Mouse (Mus musculus) embryonic facial prominence, embryonic 13.5 days (tissue): ENCODE data around the gene Eif2b4. TPM values are rescaled to one million over a fixed set of nuclear protein-coding genes. Genes with fewer than 3 reads are reported as not detected.
A peak's percentile ranks its signal among the peaks of the same experiment; 100 is the strongest.

ENCODE experiments used
- ATAC-seq: fragments of 200-750 bp; cut with Nextera tagmentation; 2 replicates; pipeline ENCODE4 v1.8.0; 2017; ENCODE audit warnings: low read depth; ENCODE audit not compliant: insufficient number of reproducible peaks, insufficient read depth, low FRiP score, low TSS enrichment
- H3K27ac ChIP-seq: fragments of 300-500 bp; sonication (generic); 2 replicates; pipeline ENCODE4 v1.5.1; 2015; ENCODE audit warnings: moderate library complexity, mild to moderate bottlenecking, inconsistent platforms
- H3K27me3 ChIP-seq: fragments of 300-500 bp; sonication (generic); 2 replicates; pipeline ENCODE4 v1.6.1; 2015; ENCODE audit warnings: mild to moderate bottlenecking, inconsistent platforms
- H3K36me3 ChIP-seq: fragments of 300-500 bp; sonication (generic); 2 replicates; pipeline ENCODE4 v1.6.1; 2015; ENCODE audit warnings: mild to moderate bottlenecking, inconsistent platforms
- H3K4me1 ChIP-seq: fragments of 300-500 bp; sonication (generic); 2 replicates; pipeline ENCODE4 v1.6.1; 2015; ENCODE audit warnings: inconsistent platforms
- H3K4me2 ChIP-seq: fragments of 300-500 bp; sonication (generic); 2 replicates; pipeline ENCODE4 v1.6.1; 2015; ENCODE audit warnings: moderate library complexity, mild to moderate bottlenecking, inconsistent platforms
- H3K4me3 ChIP-seq: fragments of 300-500 bp; sonication (generic); 2 replicates; pipeline ENCODE4 v1.5.1; 2015; ENCODE audit warnings: mild to moderate bottlenecking, inconsistent platforms
- H3K9ac ChIP-seq: fragments of 300-500 bp; sonication (generic); 2 replicates; pipeline ENCODE4 v1.6.1; 2015; ENCODE audit warnings: mild to moderate bottlenecking, inconsistent platforms
- H3K9me3 ChIP-seq: fragments of 300-500 bp; sonication (generic); 2 replicates; pipeline ENCODE4 v1.6.1; 2016; ENCODE audit warnings: inconsistent platforms
- WGBS: fragments of 180-500 bp; shearing (Covaris S2); methylation state at CpG from one replicate; pipeline ENCODE4 v1.1.7; 2015; ENCODE audit warnings: mixed read lengths; 5-methylcytosine and 5-hydroxymethylcytosine counted together
- polyA plus RNA-seq: library from polyadenylated mRNA; unstranded; fragments of >200 nt; fragmentation: Nextera tagmentation; extraction: Ambion mirVana; gene quantifications from 2 replicates; pipeline ENCODE4 v1.2.1, GENCODE M21; 2015

Gene Eif2b4
- polyA plus RNA-seq, 1 experiment from 2014 or later: 71.2 TPM

- Histone ChIP-seq H3K36me3 (peaks cover 76% of the 10 kb centered on the region), H3K9me3 (peaks cover 6% of the 10 kb centered on the region), H3K27me3 (no peaks in the 10 kb centered on the region), H3K4me2 (no peak overlapping the region), H3K4me3 (no peak overlapping the region), H3K4me1 (peaks cover 36% of the 10 kb centered on the region), H3K27ac (no peak overlapping the region), H3K9ac (no peak overlapping the region)
- ATAC-seq: no peak
- 84% methylated on average over 5 of the region's 5 CpGs for WGBS
Observed at GRCm38 (mm10) chr5:31198616-31199320, 5.5 kb upstream of the Eif2b4 start.

- no peak overlapping the region for H3K9ac ChIP-seq
- no peak overlapping the region for H3K4me2 ChIP-seq
- H3K4me1 ChIP-seq: peaks cover 36% of the 10 kb centered on the region
- H3K9me3 ChIP-seq: peaks cover 6% of the 10 kb centered on the region
- no peak overlapping the region for H3K27ac ChIP-seq
- 84% methylated on average over 9 of the region's 9 CpGs for WGBS
- H3K27me3 ChIP-seq: no peaks in the 10 kb centered on the region
- no peak for ATAC-seq
- no peak overlapping the region for H3K4me3 ChIP-seq
- H3K36me3 ChIP-seq: peaks cover 70% of the 10 kb centered on the region
Observed at GRCm38 (mm10) chr5:31198170-31198569, 4.9 kb upstream of the Eif2b4 start.

GRCm38 (mm10) chr5:31197072-31197471 is 3.8 kb upstream of the Eif2b4 start:
- H3K9ac ChIP-seq: no peak overlapping the region
- H3K9me3 ChIP-seq: peaks cover 6% of the 10 kb centered on the region
- ATAC-seq: no peak
- H3K36me3 ChIP-seq: peaks cover 62% of the 10 kb centered on the region
- no peak overlapping the region for H3K4me2 ChIP-seq
- no peaks in the 10 kb centered on the region for H3K27me3 ChIP-seq
- H3K4me3 ChIP-seq: no peak overlapping the region
- H3K4me1 ChIP-seq: peaks cover 30% of the 10 kb centered on the region
- 91% methylated on average over 12 of the region's 12 CpGs for WGBS
- H3K27ac ChIP-seq: no peak overlapping the region

DNA sequence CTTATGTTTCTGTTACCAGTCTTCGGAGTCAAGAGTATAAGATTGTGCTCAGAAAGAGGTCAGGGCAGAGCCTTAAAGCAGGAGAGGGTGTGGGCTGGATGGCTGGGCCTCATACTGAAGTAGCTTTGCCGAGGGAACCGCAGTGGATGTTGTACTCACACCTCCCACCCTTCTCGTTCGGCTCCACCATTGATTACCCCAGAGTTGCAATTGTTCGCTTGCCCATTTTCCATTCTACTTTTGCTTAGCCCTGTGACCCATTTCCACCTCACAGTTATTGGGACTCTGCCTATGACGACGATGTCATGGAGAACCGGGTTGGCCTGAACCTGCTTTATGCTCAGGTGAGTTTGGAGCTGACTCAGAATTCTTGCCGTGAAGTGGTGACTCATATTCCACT is 3.0 kb upstream of the Eif2b4 start:
- Histone ChIP-seq H3K9me3 (peaks cover 6% of the 10 kb centered on the region), H3K9ac (no peak overlapping the region), H3K27me3 (no peaks in the 10 kb centered on the region), H3K4me1 (peaks cover 36% of the 10 kb centered on the region), H3K36me3 (peaks cover 65% of the 10 kb centered on the region), H3K4me2 (no peak overlapping the region), H3K27ac (no peak overlapping the region), H3K4me3 (no peak overlapping the region)
- WGBS: 95% methylated on average over 10 of the region's 10 CpGs
- ATAC-seq: no peak

DNA sequence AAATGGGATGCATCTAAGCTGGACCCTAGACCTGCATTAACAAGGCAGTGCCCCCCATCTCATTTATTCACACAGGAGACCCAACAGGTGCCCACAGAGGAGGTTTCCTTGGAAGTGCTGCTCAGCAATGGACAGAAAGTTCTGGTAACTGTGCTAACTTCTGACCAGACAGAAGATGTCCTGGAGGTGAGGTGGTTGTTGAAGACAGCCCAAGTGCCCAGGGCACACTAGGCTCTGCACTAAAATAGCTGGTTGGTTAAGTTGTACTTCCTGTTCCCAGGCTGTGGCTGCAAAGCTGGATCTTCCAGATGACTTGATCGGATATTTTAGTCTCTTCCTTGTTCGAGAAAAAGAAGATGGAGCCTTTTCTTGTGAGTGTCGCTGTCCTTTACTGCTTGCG is 2.4 kb upstream of the Eif2b4 start:
- Histone ChIP-seq H3K9me3 (peaks cover 6% of the 10 kb centered on the region), H3K4me2 (no peak overlapping the region), H3K27me3 (no peaks in the 10 kb centered on the region), H3K4me1 (peaks cover 31% of the 10 kb centered on the region), H3K27ac (no peak overlapping the region), H3K4me3 (no peak overlapping the region), H3K9ac (no peak overlapping the region), H3K36me3 (peaks cover 69% of the 10 kb centered on the region)
- ATAC-seq: no peak
- whole genome bisulfite sequencing: 92% methylated on average over 4 of the region's 4 CpGs

GRCm38 (mm10) chr5:31194486-31195485 is 1.6 kb upstream of the Eif2b4 start:
- H3K27me3 ChIP-seq: no peaks in the 10 kb centered on the region
- H3K4me2 ChIP-seq: peak overlapping the region; percentile 83
- H3K36me3 ChIP-seq: peaks cover 69% of the 10 kb centered on the region
- peak overlapping the region; percentile 87 for H3K4me3 ChIP-seq
- H3K9me3 ChIP-seq: no peaks in the 10 kb centered on the region
- no peak for ATAC-seq
- no peak overlapping the region; the same call in 1 of the 2 replicates for H3K9ac ChIP-seq
- peaks cover 23% of the 10 kb centered on the region for H3K4me1 ChIP-seq
- 92% methylated on average over 16 of the region's 16 CpGs for WGBS
- H3K27ac ChIP-seq: no peak overlapping the region

- no peak for ATAC-seq
- Histone ChIP-seq H3K4me3 (peak overlapping the region; percentile 87), H3K36me3 (peaks cover 67% of the 10 kb centered on the region), H3K9me3 (no peaks in the 10 kb centered on the region), H3K4me2 (peak overlapping the region; percentile 83), H3K27ac (peak overlapping the region; percentile 89), H3K4me1 (peaks cover 21% of the 10 kb centered on the region), H3K9ac (peak overlapping the region; percentile 97), H3K27me3 (no peaks in the 10 kb centered on the region)
- 11% methylated on average over 25 of the region's 25 CpGs for WGBS
Observed at GRCm38 (mm10) chr5:31193631-31194281, 526 bp upstream of the Eif2b4 start.

GRCm38 (mm10) chr5:31192045-31192938 is 938 bp downstream of the Eif2b4 start:
- peak overlapping the region; percentile 81 for H3K4me2 ChIP-seq
- H3K36me3 ChIP-seq: peaks cover 67% of the 10 kb centered on the region
- WGBS: 12% methylated on average over 42 of the region's 42 CpGs
- H3K9ac ChIP-seq: peak overlapping the region; percentile 97
- peak; percentile 56 for ATAC-seq
- H3K4me1 ChIP-seq: peaks cover 21% of the 10 kb centered on the region
- H3K27me3 ChIP-seq: no peaks in the 10 kb centered on the region
- no peaks in the 10 kb centered on the region for H3K9me3 ChIP-seq
- peak overlapping the region; percentile 70 for H3K27ac ChIP-seq
- peak overlapping the region; percentile 87 for H3K4me3 ChIP-seq

- Histone ChIP-seq H3K4me3 (0 out of 2 replicates have a peak overlapping the region, but pooled peaks have one; percentile 3), H3K27ac (no peak overlapping the region), H3K36me3 (peaks cover 52% of the 10 kb centered on the region), H3K4me1 (peaks cover 21% of the 10 kb centered on the region), H3K4me2 (no peak overlapping the region), H3K9ac (no peak overlapping the region), H3K9me3 (no peaks in the 10 kb centered on the region), H3K27me3 (no peaks in the 10 kb centered on the region)
- 90% methylated on average over 9 of the region's 9 CpGs for WGBS
- ATAC-seq: no peak
Observed at GRCm38 (mm10) chr5:31190201-31190600, 3.0 kb downstream of the Eif2b4 start.

- H3K4me2 ChIP-seq: no peak overlapping the region
- ATAC-seq: no peak
- H3K9ac ChIP-seq: no peak overlapping the region
- no peaks in the 10 kb centered on the region for H3K9me3 ChIP-seq
- H3K36me3 ChIP-seq: peaks cover 46% of the 10 kb centered on the region
- no peaks in the 10 kb centered on the region for H3K27me3 ChIP-seq
- peaks cover 11% of the 10 kb centered on the region for H3K4me1 ChIP-seq
- H3K27ac ChIP-seq: no peak overlapping the region
- WGBS: 82% methylated on average over 4 of the region's 4 CpGs
- H3K4me3 ChIP-seq: no peak overlapping the region
Observed at GRCm38 (mm10) chr5:31188223-31188840, 4.9 kb downstream of the Eif2b4 start.
